Mouse (Mus musculus): ENCODE measurements around the gene Bcl2l11.

- TF ChIP-seq POLR2A (IDR thresholded peaks at IDR 0.05; ENCODE audit: low read depth, low read length) (no peak), CTCF (IDR thresholded peaks at IDR 0.05; ENCODE audit: borderline replicate concordance, insufficient read depth, low read length) (no peak)
Observed at GRCm38 (mm10) chr2:128152211-128152610, 26.4 kb downstream of the Bcl2l11 start.

Measured in embryonic fibroblast, embryonic 13.5 days (primary cell).